Mouse (Mus musculus): ENCODE measurements around the gene Iqgap3.

Iqgap3 gene

DNA sequence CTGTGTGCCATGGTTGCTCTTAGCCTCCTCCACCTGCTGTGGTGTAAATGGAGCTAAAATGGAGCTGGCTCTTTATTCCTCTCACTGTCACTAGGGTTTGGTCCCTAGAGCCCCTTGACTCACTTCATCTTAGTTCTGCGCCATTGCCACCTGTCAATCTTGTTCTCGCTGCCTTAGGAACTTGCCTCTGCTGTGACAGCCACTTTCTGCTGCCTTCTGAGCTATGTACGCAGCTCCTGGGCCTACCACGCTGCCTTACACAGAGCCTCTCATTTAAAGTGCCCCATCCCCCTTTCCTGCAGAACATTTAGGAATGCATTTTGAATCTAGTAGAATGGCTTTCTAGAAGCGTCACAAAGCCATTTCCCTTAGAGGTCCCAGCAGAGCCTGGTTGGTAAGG, 12.4 kb downstream of the Iqgap3 start:
- no peak for DNase-seq (ENCODE audit: low spot score in 2 of 2)

DNA sequence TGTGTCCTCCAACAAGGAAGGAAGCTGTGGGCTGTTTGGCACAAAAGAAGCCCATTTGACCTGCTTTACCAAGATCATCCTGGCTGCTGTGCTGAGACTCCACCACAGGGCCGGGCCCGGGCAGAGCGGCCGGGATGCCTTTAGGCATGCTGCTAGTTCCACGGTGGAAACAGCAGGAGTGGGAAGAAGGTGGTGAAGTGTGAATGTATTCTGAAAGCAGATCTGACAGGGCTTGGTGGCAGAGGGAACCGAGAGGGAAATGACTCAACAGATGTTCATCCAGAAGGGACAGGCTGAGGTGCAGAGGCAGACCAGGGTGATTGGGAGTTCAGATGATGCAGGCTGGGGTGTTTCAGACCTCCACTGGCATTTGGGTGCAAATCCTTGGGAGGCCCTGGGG, 15.9 kb downstream of the Iqgap3 start:
- no peak for DNase-seq (ENCODE audit: low spot score in 2 of 2)

DNA sequence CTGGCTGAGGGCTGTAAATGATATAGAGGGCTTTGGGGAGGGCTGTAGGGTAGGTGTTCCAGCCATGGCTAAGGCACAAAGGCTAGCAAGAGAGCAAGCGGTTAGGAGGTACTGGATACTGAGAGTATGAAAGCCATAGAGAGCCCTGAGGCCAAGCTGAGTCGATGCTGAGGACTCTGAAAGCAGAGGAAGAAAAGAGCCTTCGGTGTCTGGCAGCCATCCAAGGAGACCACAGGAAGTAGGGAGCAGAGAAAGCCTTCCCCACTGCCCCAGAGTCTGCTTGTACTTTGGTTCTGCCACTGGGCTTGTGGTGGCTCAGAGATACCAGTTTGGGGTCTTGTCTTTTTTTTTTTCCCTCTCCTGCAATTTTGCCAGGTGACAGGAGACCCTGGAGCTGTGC, 18.5 kb downstream of the Iqgap3 start:
- DNase-seq (ENCODE audit: low spot score in 2 of 2) = no peak

DNA sequence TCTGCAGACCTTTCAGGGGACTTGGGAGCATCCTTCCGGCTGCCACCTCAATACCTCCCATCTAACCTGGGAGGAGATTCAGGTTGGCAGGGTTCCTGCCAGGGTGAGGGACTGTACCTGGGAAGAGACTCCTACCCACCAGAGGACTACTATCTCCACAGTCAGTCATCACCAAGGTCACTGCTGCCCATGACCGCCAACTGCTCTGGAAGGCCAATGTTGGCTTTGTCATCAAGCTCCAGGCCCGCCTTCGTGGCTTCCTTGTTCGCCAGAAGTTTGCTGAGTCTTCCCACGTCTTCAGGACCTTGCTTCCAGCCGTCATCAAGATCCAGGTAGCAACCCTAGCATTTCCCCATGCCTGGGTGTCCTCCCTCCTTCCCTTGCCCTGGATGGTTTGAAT, 20.0 kb downstream of the Iqgap3 start:
- DNase-seq (ENCODE audit: low spot score in 2 of 2) = no peak

DNA sequence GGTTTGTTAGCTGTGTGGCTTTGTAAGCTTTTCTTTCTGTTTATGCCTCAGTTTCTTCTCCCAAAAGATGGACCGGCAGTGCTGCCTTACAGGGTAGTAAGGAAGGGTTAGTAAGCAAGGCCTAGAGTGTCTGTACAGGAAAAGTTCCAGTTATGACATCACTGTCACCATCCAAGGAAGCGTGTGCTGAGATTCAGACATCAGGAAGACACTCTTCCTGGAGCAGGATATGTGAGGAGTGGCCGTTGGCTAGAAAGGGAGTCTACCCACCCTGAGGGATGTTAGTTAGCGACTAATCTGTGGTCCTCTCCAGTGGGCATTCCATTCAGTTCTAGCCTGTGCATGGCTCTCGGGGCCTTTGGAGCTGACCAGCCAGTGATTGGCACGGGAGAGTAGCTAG, 20.4 kb downstream of the Iqgap3 start:
- no peak for DNase-seq (ENCODE audit: low spot score in 2 of 2)

DNA sequence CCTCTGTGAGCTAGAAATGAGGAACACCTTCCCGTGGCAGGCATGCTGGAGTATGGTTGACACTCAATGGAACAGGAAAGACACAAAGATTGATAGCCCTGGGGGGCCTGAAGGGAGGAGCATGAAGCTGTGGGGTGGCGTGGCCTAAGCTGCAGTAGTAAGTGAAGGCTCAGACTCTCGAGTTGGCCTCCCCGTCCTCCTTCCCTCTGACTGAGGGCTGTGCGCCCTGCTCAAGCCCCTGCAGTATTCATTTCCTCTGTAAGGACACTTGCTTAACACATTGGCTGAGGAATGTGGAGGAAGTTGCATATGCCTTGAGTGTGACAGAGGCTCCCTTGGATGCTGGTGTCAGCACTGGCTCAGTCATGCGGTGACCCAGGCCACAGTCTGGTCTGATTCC, 20.8 kb downstream of the Iqgap3 start:
- DNase-seq (ENCODE audit: low spot score in 2 of 2) = no peak

DNA sequence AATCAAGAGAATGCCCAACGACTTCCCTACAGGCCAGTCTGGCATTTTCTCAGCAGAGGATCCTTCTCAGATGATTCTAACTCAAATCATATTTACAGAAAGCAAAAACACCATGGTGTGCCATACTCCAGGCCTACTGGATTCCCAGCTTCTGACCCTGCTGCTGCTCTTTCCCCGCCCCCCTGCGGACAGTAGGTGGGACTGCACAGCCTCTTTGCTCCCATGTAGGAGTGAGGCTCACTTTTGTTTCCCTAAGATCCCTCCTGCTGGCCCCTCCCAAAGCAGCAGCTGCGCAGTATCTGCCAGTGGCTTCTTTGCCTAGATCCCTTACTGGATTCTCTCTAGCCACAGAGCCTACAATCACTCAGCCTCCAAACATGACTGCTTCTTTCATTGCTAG, 24.4 kb downstream of the Iqgap3 start:
- DNase-seq (ENCODE audit: low spot score in 2 of 2) = no peak

DNA sequence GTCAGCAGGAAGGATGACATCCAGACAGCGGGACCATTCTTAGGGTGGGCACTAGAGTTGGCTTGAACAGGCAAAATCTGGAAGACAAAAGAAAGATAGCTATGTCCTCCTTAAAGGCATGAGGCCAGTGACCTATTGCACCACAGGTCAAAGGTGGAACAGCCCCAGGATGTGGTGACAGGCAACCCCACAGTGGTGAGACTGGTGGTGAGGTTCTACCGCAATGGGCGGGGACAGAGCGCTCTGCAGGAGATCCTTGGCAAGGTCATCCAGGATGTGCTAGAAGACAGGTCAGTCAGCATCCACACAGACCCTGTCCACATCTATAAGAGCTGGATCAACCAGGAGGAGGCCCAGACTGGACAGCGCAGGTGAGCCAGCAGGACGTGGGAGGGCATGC, 27.4 kb downstream of the Iqgap3 start:
- DNase-seq (ENCODE audit: low spot score in 2 of 2) = no peak

GRCm38 (mm10) chr3:88114396-88114795, 32.6 kb downstream of the Iqgap3 start:
- no peak for DNase-seq (ENCODE audit: low spot score in 2 of 2)

- DNase-seq (ENCODE audit: low spot score in 2 of 2) = no peak
Measured at GRCm38 (mm10) chr3:88120117-88120651, 38.4 kb downstream of the Iqgap3 start.

DNA sequence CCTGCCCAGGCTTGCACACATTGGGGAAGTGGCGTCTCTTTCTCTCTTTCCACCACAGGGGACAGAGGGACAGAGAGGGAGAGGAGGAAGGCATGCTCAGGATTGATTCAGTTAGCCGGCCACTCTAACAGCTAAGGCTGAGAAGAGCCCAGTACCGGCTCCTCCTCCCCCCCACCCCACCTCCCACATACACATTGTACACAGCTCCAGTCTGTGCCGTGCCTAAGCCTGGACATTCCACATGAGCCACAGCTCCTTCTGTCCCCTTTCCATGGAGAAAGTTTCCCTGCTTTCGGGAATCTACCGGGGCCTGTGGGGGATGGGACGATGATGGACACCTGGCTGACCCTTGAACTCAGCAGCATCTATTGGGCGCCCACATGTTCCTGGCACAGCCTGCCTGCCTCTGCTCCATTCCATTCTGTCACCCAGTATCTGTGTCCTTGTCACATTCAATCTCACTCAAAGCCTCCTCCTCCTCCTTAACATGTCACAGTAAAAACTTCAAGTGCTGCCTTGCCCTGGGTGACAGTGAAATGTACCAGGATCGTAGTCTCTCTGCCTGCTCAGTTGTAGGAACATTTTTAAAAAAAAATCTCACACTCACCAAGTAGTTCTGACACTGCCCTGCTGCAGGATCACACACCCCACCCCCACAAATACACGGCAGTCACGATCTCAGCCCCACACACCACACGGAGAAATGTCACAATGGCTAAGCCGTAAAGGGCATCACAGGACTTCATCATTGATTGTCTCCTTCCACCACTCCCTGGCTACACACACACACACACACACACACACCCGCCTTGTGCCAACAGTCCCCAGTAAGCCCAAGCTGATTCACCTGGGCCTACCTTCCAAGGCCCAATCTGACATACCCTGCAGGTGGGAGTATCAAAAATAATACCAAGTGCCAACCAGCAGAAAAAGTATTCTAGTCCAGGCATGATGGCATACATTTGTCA, 39.7 kb downstream of the Iqgap3 start:
- DNase-seq (ENCODE audit: low spot score in 2 of 2) = no peak

GRCm38 (mm10) chr3:88125195-88125594, 43.4 kb downstream of the Iqgap3 start:
- no peak for DNase-seq (ENCODE audit: low spot score in 2 of 2)

DNA sequence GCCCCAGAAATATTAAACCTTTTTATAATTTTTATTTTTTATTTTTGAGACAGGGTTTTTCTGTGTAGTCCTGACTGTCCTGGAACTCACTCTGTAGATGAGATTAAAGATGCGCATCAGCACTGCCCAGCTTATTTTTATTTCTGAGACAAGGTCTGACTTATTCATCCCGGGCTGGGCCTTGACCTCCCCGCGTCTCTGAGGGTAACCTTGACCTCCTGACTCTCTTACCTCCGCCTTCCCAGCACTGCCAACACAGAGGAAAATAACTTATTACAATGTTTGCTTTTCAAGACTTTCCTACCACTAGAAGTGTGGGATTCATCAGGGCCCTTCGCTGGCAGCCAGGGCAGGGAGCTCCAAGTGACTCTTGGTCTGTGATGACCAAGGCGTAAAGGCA, 44.4 kb downstream of the Iqgap3 start:
- no peak for DNase-seq (ENCODE audit: low spot score in 2 of 2)

DNA sequence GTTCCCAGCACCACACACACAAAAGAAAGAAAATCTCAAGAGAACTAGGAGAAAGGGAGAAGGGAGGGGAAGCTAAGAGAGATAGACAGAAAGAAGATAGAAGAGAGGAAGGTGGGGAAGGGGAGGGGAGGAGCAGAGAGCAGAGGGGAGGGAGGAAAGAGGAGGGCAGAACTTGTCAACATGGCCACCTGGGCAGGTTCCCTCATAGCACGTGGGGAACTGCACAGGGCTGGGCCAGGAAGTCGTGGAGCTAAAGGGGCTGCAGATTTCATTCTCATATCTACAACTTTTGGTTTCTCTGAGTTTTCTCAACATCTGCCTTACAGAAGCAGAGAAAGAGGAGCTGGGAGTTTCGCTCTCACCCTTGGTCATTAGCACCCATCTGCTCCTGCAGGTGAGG, 45.9 kb downstream of the Iqgap3 start:
- DNase-seq (ENCODE audit: low spot score in 2 of 2) = no peak

- no peak for DNase-seq (ENCODE audit: low spot score in 2 of 2)
Measured at GRCm38 (mm10) chr3:88128056-88128455, 46.3 kb downstream of the Iqgap3 start.

DNA sequence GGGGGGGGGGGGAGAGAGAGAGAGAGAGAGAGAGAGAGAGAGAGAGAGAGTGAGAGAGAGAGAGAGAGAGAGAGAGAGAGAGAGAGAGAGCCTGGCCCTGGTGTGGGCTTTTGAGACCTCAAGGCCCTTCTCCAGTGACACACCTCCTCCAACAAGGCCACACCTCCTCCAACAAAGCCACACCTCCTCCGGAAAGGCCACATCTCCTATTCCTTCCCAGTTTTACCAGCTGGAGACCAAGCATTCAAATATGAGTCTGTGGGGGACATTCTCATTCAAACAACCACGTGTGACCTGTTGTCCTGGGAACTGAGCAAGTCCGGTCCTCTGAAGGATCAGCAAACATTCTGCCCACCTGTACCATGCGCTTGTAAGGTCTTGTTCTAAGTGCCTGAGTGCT, 47.2 kb downstream of the Iqgap3 start:
- no peak for DNase-seq (ENCODE audit: low spot score in 2 of 2)

- no peak for DNase-seq (ENCODE audit: low spot score in 2 of 2)
Measured at GRCm38 (mm10) chr3:88131071-88131470, 49.3 kb downstream of the Iqgap3 start.

DNA sequence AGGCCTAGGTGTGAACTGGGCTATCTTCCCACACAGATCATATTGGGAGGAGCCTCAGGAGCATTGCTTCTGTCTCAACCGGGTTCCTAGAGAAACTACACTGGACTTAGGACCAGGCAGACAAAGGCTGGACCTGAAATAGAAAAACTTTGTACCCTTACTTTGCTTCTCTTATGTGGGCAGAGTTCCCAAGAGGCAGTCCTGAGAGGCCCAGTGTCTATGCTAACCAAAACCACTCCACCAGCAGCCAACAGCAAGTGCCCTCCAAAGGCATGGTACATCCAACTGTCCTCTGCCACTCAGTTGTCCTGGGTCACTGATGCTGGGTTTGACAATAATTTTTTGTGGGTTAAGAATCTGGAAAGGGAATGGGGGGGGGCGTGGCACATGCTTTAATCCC, 50.7 kb downstream of the Iqgap3 start:
- DNase-seq (ENCODE audit: low spot score in 2 of 2) = no peak

GRCm38 (mm10) chr3:88133187-88133771, 51.5 kb downstream of the Iqgap3 start:
- DNase-seq (ENCODE audit: low spot score in 2 of 2) = no peak

GRCm38 (mm10) chr3:88136346-88136745, 54.6 kb downstream of the Iqgap3 start:
- DNase-seq (ENCODE audit: low spot score in 2 of 2) = no peak

GRCm38 (mm10) chr3:88136945-88137494, 55.2 kb downstream of the Iqgap3 start:
- DNase-seq (ENCODE audit: low spot score in 2 of 2) = no peak

- DNase-seq (ENCODE audit: low spot score in 2 of 2) = no peak
Measured at GRCm38 (mm10) chr3:88137821-88138220, 56.0 kb downstream of the Iqgap3 start.

Measured in frontal cortex, postnatal 10 days (tissue).